ENCODE assay signal across 8 mouse cellular contexts in the genomic region with DNA sequence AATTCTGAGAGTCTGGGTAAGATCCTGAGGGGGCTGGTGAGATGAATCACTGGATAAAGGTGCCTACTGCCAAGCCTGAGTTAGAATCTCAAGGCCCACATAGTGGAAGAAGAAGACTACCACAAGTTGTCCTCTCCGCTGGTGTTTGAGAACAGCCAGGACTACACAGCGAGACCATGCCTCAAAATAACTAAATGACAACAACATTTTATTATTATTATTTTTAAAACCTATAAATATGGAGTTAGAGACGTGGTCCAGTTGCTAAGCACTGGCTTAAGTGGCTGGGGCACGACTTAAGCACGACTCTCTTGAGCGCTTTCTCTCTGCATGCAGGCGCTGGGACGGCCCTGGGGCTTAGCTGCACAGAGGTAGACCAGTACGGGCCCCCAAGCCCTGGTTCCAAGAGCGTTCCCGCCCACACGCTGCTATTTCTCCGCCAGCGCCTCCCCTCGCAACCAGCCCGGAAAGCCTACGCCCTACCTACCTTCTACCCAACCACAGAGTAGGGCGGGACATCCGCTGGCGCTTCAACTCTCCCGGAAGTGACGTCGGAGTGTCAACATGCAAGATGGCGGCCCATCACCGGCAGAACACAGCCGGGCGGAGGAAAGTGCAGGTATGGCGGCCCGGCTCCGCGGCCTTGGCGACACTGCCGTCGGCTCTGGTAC. TPM values are rescaled to one million over a fixed set of nuclear protein-coding genes. Genes with fewer than 3 reads are reported as not detected.
DNase-seq lines count a peak whose midpoint lies in the region; ATAC-seq and TF ChIP-seq lines count a peak whose summit lies in the region.

A gene (plus strand): TSS at position 540 of the 671 bp plus-strand sequence.

- peak within 1 kb of the TSS; percentile 89 for H3K4me2 ChIP-seq in forebrain, embryonic 15.5 days (replicated peaks)

- 0 out of 4 replicates have a peak, but pooled peaks cover 0 to 4% of the 10 kb centered on the region in 2 experiments for H3K4me1 ChIP-seq in ES-E14 (ENCODE audit: control insufficient read depth in 2 of 2, insufficient read depth in 2 of 2, low read length in 2 of 2, poor library complexity in 1 of 2)
- H3K4me1 ChIP-seq in forebrain, embryonic 15.5 days, result peaks cover 27% of the 10 kb centered on the region
- H3K4me1 ChIP-seq in lung, adult 2 months (ENCODE audit: control insufficient read depth, insufficient read depth, low read length), result peaks cover 7% of the 10 kb centered on the region

- no peaks in the 10 kb centered on the region for H3K9me3 ChIP-seq in ES-E14 (ENCODE audit: control insufficient read depth, insufficient read depth, low read depth, low read length)
- no peaks in the 10 kb centered on the region for H3K9me3 ChIP-seq in forebrain, embryonic 15.5 days

- peak within 1 kb of the TSS; percentile 91 for H3K9ac ChIP-seq in ES-E14 (ENCODE audit: insufficient read depth, low read depth, low read length, poor library complexity, severe bottlenecking)
- H3K9ac ChIP-seq in forebrain, embryonic 15.5 days (replicated peaks), result peak within 1 kb of the TSS; percentile 83

- in situ Hi-C loops in ES-E14 (cut with MboI; ENCODE audit: low sequenced_read_pairs in 2 of 2, unreplicated experiment in 2 of 2), result no loop called here

- H3K27me3 ChIP-seq in forebrain, embryonic 15.5 days, result no peaks in the 10 kb centered on the region

- peak within 1 kb of the TSS; percentile 60 for H3K27ac ChIP-seq in ES-E14 (ENCODE audit: insufficient read depth, low read depth, low read length, poor library complexity, severe bottlenecking)
- peak within 1 kb of the TSS; percentile 87 for H3K27ac ChIP-seq in forebrain, embryonic 15.5 days (replicated peaks)

- DNase-seq in ES-E14 (ENCODE audit: low read depth, low spot score), result peak; percentile 99
- DNase-seq in cerebellum, adult 11-12 months, result peak; percentile 97
- peak; percentile 94 for DNase-seq in heart, postnatal 25 days (ENCODE audit: low spot score)
- DNase-seq in layer of hippocampus, adult 18-20 months (ENCODE audit: low spot score in 2 of 2), result peak; percentile 94 to 98
- peak; percentile 96 for DNase-seq in lung, adult 2 months
- DNase-seq in thymus, adult 18-20 months, result peak; percentile 96 to 98

- peak; percentile 75; the same call in 1 of the 2 replicates for TF ChIP-seq POLR2A in lung, adult 2 months (IDR thresholded peaks at IDR 0.05; ENCODE audit: borderline replicate concordance, extremely low read depth, low read depth, low read length)

- ATAC-seq in forebrain, embryonic 15.5 days (replicated peaks), result peak; percentile 98
- ATAC-seq in neutrophil, adult 5-6 weeks (ENCODE audit: extremely low read depth, insufficient number of reproducible peaks, low FRiP score, poor library complexity, severe bottlenecking), result peak; percentile 98

- H3K4me3 ChIP-seq in ES-E14 (ENCODE audit: insufficient read depth in 1 of 2, low read depth in 1 of 2, low read length in 2 of 2, poor library complexity in 1 of 2, severe bottlenecking in 1 of 2), result peak within 1 kb of the TSS; percentile 93
- peak within 1 kb of the TSS; percentile 93 for H3K4me3 ChIP-seq in forebrain, embryonic 15.5 days
- peak within 1 kb of the TSS; percentile 78 for H3K4me3 ChIP-seq in lung, adult 2 months (replicated peaks; ENCODE audit: extremely low read depth, low read depth, low read length)

- no peak for TF ChIP-seq CTCF in lung, adult 2 months (IDR thresholded peaks at IDR 0.05; ENCODE audit: insufficient read depth, low read length)

- H3K36me3 ChIP-seq in ES-E14 (ENCODE audit: control insufficient read depth, insufficient read depth, low read length, poor library complexity, severe bottlenecking), result 0 out of 2 replicates have a peak, but pooled peaks cover 2% of the 10 kb centered on the region
- H3K36me3 ChIP-seq in forebrain, embryonic 15.5 days, result no peaks in the 10 kb centered on the region

- whole genome bisulfite sequencing in forebrain, embryonic 15.5 days, result 4% methylated on average over 34 of the region's 34 CpGs
- 3% methylated on average over 34 of the region's 34 CpGs for WGBS in lung, adult 2 months

- intact Hi-C loops in heart, postnatal 25 days (cut with DNase I), result loop anchor here (2.0 to 5.0 kb wide), 2 partner anchors 42 to 452 kb away; a partner anchor contains a TSS

TF ChIP-seq in ES-E14, 5 proteins besides CTCF, POLR2A, EP300 and RAD21:
- TF ChIP-seq ZNF384 (IDR thresholded peaks at IDR 0.05; ENCODE audit: low read depth, low read length) (no peak), CHD2 (IDR thresholded peaks at IDR 0.05; ENCODE audit: low read depth, low read length) (0 out of 2 replicates have a peak, but pooled peaks have one; percentile 29), ZC3H11A (IDR thresholded peaks at IDR 0.05; ENCODE audit: borderline replicate concordance, low read depth, low read length) (no peak), HCFC1 (IDR thresholded peaks at IDR 0.05; ENCODE audit: borderline replicate concordance, insufficient read depth, low read length) (peak; percentile 77)

RNA-seq across cellular contexts. Expression of the gene that starts here (rescaled TPM):
- total RNA-seq in ES-E14 (2012; rRNA removed), result 33.8 and 35.3 TPM in 2 replicates
- polyA plus RNA-seq in forebrain, embryonic 15.5 days (2015; fragmentation: Nextera tagmentation; extraction: Ambion mirVana), result 78.0 and 82.5 TPM in 2 replicates
- 10 to 100 TPM; 26.2 to 30.4 TPM for total RNA-seq in heart, postnatal 25 days (2021)
- 10 to 100 TPM; 74.8 to 77.2 TPM for total RNA-seq in layer of hippocampus, adult 18-20 months (2021)
- polyA plus RNA-seq in lung, adult 2 months (2012; rRNA removed), result 35.9 and 47.3 TPM in 2 replicates
- total RNA-seq in neutrophil, adult 5-6 weeks (2017), result 90.0 and 97.9 TPM in 2 replicates

Comparison
In these comparisons a context has a peak if more than half of its experiments do, and no peak if none do; other contexts are left out.
1. Peak in every context shown above with its lines: DNase-seq, ATAC-seq, H3K4me3 ChIP-seq and H3K27ac ChIP-seq.